Mouse (Mus musculus) embryonic facial prominence, embryonic 15.5 days (tissue): ENCODE results near the gene Ntrk3. TPM values are rescaled to one million over a fixed set of nuclear protein-coding genes. Genes with fewer than 3 reads are reported as not detected.

ENCODE experiments used
- ATAC-seq: fragments of 200-750 bp; cut with Nextera tagmentation; 2 replicates; pipeline ENCODE4 v1.8.0; 2017; ENCODE audit warnings: low read depth, moderate TSS enrichment; ENCODE audit not compliant: insufficient number of reproducible peaks, low FRiP score, low TSS enrichment
- H3K27ac ChIP-seq: fragments of 300-500 bp; sonication (generic); replicated peaks from 2 replicates; pipeline ENCODE4 v1.5.1; 2015; ENCODE audit warnings: mild to moderate bottlenecking, inconsistent platforms
- H3K27me3 ChIP-seq: fragments of 300-500 bp; sonication (generic); 2 replicates; pipeline ENCODE4 v1.6.1; 2015; ENCODE audit warnings: inconsistent platforms
- H3K36me3 ChIP-seq: fragments of 300-500 bp; sonication (generic); 2 replicates; pipeline ENCODE4 v1.6.1; 2015; ENCODE audit warnings: mild to moderate bottlenecking, inconsistent platforms
- H3K4me1 ChIP-seq: fragments of 300-500 bp; sonication (generic); 2 replicates; pipeline ENCODE4 v1.6.1; 2015; ENCODE audit warnings: inconsistent platforms
- H3K4me2 ChIP-seq: fragments of 300-500 bp; sonication (generic); replicated peaks from 2 replicates; pipeline ENCODE4 v1.6.1; 2015; ENCODE audit warnings: mild to moderate bottlenecking, inconsistent platforms
- H3K4me3 ChIP-seq: fragments of 300-500 bp; sonication (generic); replicated peaks from 2 replicates; pipeline ENCODE4 v1.5.1; 2015; ENCODE audit warnings: mild to moderate bottlenecking, inconsistent platforms
- H3K9ac ChIP-seq: fragments of 300-500 bp; sonication (generic); 2 replicates; pipeline ENCODE4 v1.6.1; 2015; ENCODE audit warnings: inconsistent platforms
- H3K9me3 ChIP-seq: fragments of 300-500 bp; sonication (generic); replicated peaks from 2 replicates; pipeline ENCODE4 v1.6.1; 2016; ENCODE audit warnings: inconsistent platforms
- WGBS: fragments of 180-500 bp; shearing (Covaris S2); methylation state at CpG from one replicate; pipeline ENCODE4 v1.1.7; 2015; 5-methylcytosine and 5-hydroxymethylcytosine counted together
- polyA plus RNA-seq: library from polyadenylated mRNA; unstranded; fragments of >200 nt; fragmentation: Nextera tagmentation; extraction: Ambion mirVana; gene quantifications from 2 replicates; pipeline ENCODE4 v1.2.1, GENCODE M21; 2015

The Ntrk3 gene
- polyA plus RNA-seq, 1 experiment from 2014 or later: 4.0 TPM

- Histone ChIP-seq H3K9ac (no peak overlapping the region), H3K4me3 (no peak overlapping the region), H3K27ac (no peak overlapping the region), H3K27me3 (no peaks in the 10 kb centered on the region), H3K4me1 (no peaks in the 10 kb centered on the region), H3K9me3 (no peaks in the 10 kb centered on the region), H3K4me2 (no peak overlapping the region), H3K36me3 (no peaks in the 10 kb centered on the region)
- WGBS: 85% methylated on average over 5 of the region's 5 CpGs
- no peak for ATAC-seq
Observed at GRCm38 (mm10) chr7:78555532-78555931, 182.3 kb downstream of the Ntrk3 start.

GRCm38 (mm10) chr7:78549461-78549860, 188.4 kb downstream of the Ntrk3 start:
- H3K36me3 ChIP-seq: no peaks in the 10 kb centered on the region
- no peaks in the 10 kb centered on the region for H3K4me1 ChIP-seq
- no peak for ATAC-seq
- WGBS: 89% methylated on average over 8 of the region's 8 CpGs
- H3K27me3 ChIP-seq: no peaks in the 10 kb centered on the region
- no peak overlapping the region for H3K4me2 ChIP-seq
- no peak overlapping the region for H3K27ac ChIP-seq
- no peak overlapping the region for H3K9ac ChIP-seq
- H3K4me3 ChIP-seq: no peak overlapping the region
- H3K9me3 ChIP-seq: no peaks in the 10 kb centered on the region

DNA sequence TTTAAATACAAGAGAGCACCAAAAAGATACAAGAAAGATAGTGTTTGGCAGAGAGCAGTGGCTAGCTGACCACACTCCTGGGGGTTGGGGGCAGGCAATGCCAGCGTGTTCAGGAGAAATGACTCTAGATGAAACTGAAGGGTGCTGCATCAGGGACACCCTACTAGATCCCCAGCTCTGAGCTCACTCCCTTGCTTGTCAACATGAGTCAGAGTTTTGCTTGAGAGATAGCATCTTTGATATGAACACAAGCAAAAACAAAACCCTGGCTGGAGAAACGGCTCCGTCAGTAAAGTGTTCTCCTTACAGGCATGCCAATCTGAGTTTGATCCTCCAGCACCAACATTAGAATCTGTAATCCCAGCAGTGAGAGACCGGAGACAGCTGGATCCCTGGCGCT, 189.1 kb downstream of the Ntrk3 start:
- Histone ChIP-seq H3K27me3 (no peaks in the 10 kb centered on the region), H3K36me3 (no peaks in the 10 kb centered on the region), H3K4me1 (no peaks in the 10 kb centered on the region), H3K9me3 (no peaks in the 10 kb centered on the region), H3K4me2 (no peak overlapping the region), H3K4me3 (no peak overlapping the region), H3K9ac (no peak overlapping the region), H3K27ac (no peak overlapping the region)
- no peak for ATAC-seq
- WGBS: 81% methylated on average over 5 of the region's 5 CpGs

GRCm38 (mm10) chr7:78546551-78546950, 191.3 kb downstream of the Ntrk3 start:
- no peak for ATAC-seq

DNA sequence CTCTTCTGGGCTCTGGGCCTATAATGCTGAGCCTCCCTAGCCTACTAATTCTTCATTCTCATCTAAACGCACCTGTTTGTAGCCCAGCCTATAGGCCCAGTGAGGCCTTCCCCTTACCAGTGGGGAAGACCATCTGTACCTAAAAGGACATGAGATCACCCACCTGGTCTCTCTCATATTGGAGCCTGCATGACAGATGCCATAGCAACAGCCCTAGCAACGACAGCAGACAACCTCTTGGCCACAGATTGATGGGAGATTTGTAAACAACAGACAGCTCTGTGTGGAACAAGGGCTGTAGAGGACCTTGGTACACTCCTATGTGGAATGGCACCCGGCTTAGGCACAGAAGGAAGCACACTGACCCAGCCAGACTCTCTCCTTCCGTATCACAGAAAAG, 195.3 kb downstream of the Ntrk3 start:
- Histone ChIP-seq H3K4me1 (no peaks in the 10 kb centered on the region), H3K36me3 (no peaks in the 10 kb centered on the region), H3K4me2 (no peak overlapping the region), H3K27ac (no peak overlapping the region), H3K9ac (no peak overlapping the region), H3K27me3 (no peaks in the 10 kb centered on the region), H3K9me3 (no peaks in the 10 kb centered on the region), H3K4me3 (no peak overlapping the region)
- ATAC-seq: no peak
- WGBS: 80% methylated on average over 4 of the region's 4 CpGs

More at GRCm38 (mm10) chr7:78546551-78546950, 191.3 kb downstream of the Ntrk3 start:
- Histone ChIP-seq H3K4me1 (no peaks in the 10 kb centered on the region), H3K4me3 (no peak overlapping the region), H3K36me3 (no peaks in the 10 kb centered on the region), H3K27ac (no peak overlapping the region), H3K4me2 (no peak overlapping the region), H3K27me3 (no peaks in the 10 kb centered on the region), H3K9me3 (no peaks in the 10 kb centered on the region), H3K9ac (no peak overlapping the region)
- WGBS: 70% methylated on average over 10 of the region's 10 CpGs

DNA sequence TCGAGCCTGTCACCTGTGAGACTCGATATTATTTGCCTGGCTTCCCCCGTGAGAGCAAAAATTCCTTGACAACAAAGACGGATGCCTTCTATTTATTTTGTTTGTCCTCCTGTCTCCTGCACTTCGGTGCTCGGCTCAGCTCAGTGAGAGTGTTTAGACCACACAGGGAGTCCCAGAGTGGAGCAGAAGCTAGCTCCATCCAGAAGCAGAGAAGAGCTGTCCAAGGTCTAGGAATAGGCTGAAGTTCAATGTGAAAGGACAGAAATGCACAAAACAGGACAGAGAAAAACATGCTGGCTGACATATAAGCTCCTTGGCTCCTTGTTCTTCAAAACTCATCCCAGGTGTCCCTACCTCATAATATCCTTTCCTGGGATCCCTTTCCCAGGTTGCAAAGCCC, 207.5 kb downstream of the Ntrk3 start:
- no peak overlapping the region for H3K4me2 ChIP-seq
- H3K9ac ChIP-seq: no peak overlapping the region
- H3K9me3 ChIP-seq: no peaks in the 10 kb centered on the region
- no peak for ATAC-seq
- 32% methylated on average over 6 of the region's 6 CpGs for WGBS
- H3K36me3 ChIP-seq: no peaks in the 10 kb centered on the region
- H3K27me3 ChIP-seq: no peaks in the 10 kb centered on the region
- H3K4me1 ChIP-seq: no peaks in the 10 kb centered on the region
- H3K27ac ChIP-seq: no peak overlapping the region
- H3K4me3 ChIP-seq: no peak overlapping the region

- no peaks in the 10 kb centered on the region for H3K27me3 ChIP-seq
- ATAC-seq: no peak
- WGBS: 46% methylated on average over 3 of the region's 3 CpGs
- H3K9ac ChIP-seq: no peak overlapping the region
- H3K36me3 ChIP-seq: no peaks in the 10 kb centered on the region
- no peak overlapping the region for H3K4me2 ChIP-seq
- H3K27ac ChIP-seq: no peak overlapping the region
- no peak overlapping the region for H3K4me3 ChIP-seq
- H3K4me1 ChIP-seq: no peaks in the 10 kb centered on the region
- no peaks in the 10 kb centered on the region for H3K9me3 ChIP-seq
Observed at GRCm38 (mm10) chr7:78528008-78528407, 209.8 kb downstream of the Ntrk3 start.

- H3K9ac ChIP-seq: no peak overlapping the region
- H3K4me3 ChIP-seq: no peak overlapping the region
- no peak overlapping the region for H3K27ac ChIP-seq
- WGBS: 31% methylated on average over 4 of the region's 4 CpGs
- H3K4me1 ChIP-seq: no peaks in the 10 kb centered on the region
- no peaks in the 10 kb centered on the region for H3K9me3 ChIP-seq
- H3K27me3 ChIP-seq: no peaks in the 10 kb centered on the region
- no peak for ATAC-seq
- H3K4me2 ChIP-seq: no peak overlapping the region
- no peaks in the 10 kb centered on the region for H3K36me3 ChIP-seq
Observed at GRCm38 (mm10) chr7:78527564-78527963, 210.2 kb downstream of the Ntrk3 start.

DNA sequence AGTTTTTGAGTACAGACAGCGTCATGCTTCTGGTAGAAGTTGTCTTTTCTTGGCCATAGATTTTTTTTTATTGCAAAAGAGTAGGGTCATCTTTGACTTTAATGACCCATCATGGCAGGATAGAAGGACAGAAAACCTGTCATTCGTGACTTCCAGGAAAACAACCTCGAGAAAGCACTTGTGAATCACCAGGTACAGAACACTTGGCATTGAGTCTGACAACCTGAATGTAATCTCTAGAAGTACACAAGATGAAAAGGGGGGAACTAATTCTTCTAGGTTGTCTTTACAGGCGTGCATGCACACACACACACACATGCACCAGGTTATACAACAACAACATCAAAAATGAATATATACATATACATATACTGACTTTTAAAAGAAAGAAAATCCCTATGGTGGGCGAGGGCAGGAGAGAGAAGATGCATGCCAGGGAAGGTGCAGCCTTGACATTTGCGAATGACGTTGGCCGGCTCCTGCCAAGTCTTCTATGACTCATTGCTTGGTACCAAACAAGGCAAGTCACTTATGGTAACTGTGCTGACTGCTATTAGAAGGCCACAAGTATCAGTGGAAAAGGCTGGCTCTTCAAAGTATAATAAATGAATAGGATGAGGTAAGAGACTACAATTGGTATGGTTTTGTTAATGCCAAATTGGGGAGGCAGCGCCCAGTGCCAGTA, 217.4 kb downstream of the Ntrk3 start:
- Histone ChIP-seq H3K27ac (no peak overlapping the region), H3K4me3 (no peak overlapping the region), H3K27me3 (no peaks in the 10 kb centered on the region), H3K4me1 (no peaks in the 10 kb centered on the region), H3K4me2 (no peak overlapping the region), H3K9me3 (no peaks in the 10 kb centered on the region), H3K36me3 (no peaks in the 10 kb centered on the region), H3K9ac (no peak overlapping the region)
- ATAC-seq: no peak
- 87% methylated on average over 9 of the region's 9 CpGs for WGBS

- 81% methylated on average over 3 of the region's 3 CpGs for WGBS
- Histone ChIP-seq H3K9me3 (no peaks in the 10 kb centered on the region), H3K27me3 (no peaks in the 10 kb centered on the region), H3K36me3 (no peaks in the 10 kb centered on the region), H3K4me3 (no peak overlapping the region), H3K4me1 (no peaks in the 10 kb centered on the region), H3K4me2 (no peak overlapping the region), H3K9ac (no peak overlapping the region), H3K27ac (no peak overlapping the region)
- ATAC-seq: no peak
Observed at GRCm38 (mm10) chr7:78519689-78520088, 218.1 kb downstream of the Ntrk3 start.

DNA sequence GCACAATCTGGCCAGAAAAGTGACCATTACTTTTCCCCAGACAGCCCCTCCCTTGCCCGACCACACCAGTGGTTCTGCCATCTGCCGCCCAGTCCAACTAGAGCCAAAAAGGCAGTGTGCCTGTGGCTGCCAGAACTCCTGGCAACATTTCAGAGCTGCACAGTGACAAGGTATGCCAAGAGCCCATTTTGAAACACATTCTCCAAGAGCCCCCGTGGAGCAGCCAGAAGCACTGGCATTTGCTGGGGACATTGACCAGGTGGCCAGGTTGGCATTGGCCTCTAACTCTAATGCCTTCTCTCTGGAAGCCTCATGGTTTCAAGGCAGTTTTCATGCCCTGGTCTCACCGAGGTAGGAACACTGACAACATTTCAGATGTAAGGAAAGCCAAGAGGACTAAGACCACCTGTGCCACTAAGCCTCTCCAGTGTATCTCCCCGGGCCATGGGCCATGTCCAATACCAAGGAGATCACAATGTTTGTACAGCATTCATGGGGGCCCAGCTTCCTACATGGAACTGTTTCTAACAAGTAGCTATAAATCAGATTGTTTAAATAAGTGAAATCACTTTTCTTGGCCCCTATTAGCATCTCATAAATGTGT, 218.9 kb downstream of the Ntrk3 start:
- ATAC-seq: no peak
- H3K36me3 ChIP-seq: no peaks in the 10 kb centered on the region
- H3K4me1 ChIP-seq: no peaks in the 10 kb centered on the region
- no peaks in the 10 kb centered on the region for H3K9me3 ChIP-seq
- no peak overlapping the region for H3K9ac ChIP-seq
- 83% methylated on average over 5 of the region's 5 CpGs for WGBS
- H3K27ac ChIP-seq: no peak overlapping the region
- H3K27me3 ChIP-seq: no peaks in the 10 kb centered on the region
- H3K4me3 ChIP-seq: no peak overlapping the region
- H3K4me2 ChIP-seq: no peak overlapping the region

DNA sequence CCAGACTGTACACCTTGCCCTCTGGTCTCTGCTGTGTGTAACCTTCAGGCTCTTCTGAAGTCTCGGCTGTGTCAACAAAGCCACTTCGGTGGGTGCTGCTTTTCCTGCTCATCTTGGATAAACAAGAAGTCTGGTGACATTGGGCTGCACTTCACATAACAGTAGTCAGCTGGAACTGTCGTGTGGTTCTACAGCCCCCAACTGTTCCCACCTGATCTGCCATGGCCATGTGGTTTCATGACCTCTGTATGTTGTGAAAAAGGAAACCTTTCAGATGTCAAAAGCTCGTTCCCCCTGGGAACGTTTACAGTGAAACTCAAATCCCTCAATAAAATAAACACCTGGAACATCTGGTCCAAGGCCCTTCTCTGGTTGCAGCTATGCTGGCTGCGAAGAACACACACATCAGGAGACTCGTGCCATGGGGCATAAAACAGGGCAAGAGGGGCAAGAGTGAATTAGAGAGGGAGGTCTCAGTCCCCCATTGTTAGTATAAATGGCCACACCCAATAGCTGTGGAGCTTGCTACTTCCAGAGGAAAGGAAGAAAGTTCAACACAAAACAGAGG, 222.7 kb downstream of the Ntrk3 start:
- no peak overlapping the region for H3K4me2 ChIP-seq
- H3K36me3 ChIP-seq: no peaks in the 10 kb centered on the region
- H3K4me1 ChIP-seq: no peaks in the 10 kb centered on the region
- H3K9ac ChIP-seq: no peak overlapping the region
- H3K27me3 ChIP-seq: no peaks in the 10 kb centered on the region
- H3K27ac ChIP-seq: no peak overlapping the region
- H3K9me3 ChIP-seq: no peaks in the 10 kb centered on the region
- ATAC-seq: no peak
- WGBS: 46% methylated on average over 7 of the region's 7 CpGs
- H3K4me3 ChIP-seq: no peak overlapping the region
